Mouse (Mus musculus) small intestine, adult 2 months (tissue): ENCODE data around the gene Dbh.

Experiments
- CTCF ChIP-seq: fragments of 200-500 bp; IDR thresholded peaks from 2 replicates; pipeline ENCODE4 v1.5.1; 2012; ENCODE audit warnings: low read depth, mild to moderate bottlenecking, control low read depth, inconsistent platforms, low read length, moderate library complexity, mixed read lengths; ENCODE audit not compliant: insufficient replicate concordance, insufficient read length; ENCODE audit errors: extremely low read depth
- POLR2A ChIP-seq: fragments of 200-500 bp; IDR thresholded peaks from 2 replicates; pipeline ENCODE4 v1.6.1; 2012; ENCODE audit warnings: low read depth, mild to moderate bottlenecking, control low read depth, inconsistent platforms, low read length, moderate library complexity

DNA sequence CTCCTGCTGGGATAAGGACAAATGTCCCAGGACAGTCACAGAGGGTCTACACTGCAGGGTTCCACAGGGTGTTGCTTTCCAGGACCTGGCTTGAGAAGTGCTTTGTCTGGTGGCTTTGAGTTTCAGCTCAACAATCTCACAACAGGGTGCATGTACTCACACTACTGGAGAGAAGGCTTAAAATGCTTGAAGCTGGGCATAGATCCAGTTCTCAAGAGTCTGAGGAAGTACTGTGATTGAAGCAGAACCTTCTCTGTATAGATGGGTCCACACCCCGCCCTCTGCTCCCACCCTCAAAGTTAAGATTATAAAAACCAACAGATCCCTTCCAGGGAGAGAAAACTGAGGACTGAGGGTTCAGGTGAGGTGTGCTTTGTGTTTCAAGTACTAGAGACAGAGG is 35.6 kb downstream of the Dbh start:
- no peak for TF ChIP-seq POLR2A
- no peak for TF ChIP-seq CTCF
